Mouse (Mus musculus): Measurements from ENCODE around the gene Cnn1. TPM values are rescaled to one million over a fixed set of nuclear protein-coding genes. Genes with fewer than 3 reads are reported as not detected.

Cnn1 gene
- polyA plus RNA-seq, 1 experiment from 2014 or later: 0.76 TPM

- H3K9ac ChIP-seq: peak overlapping the region; percentile 68
- 0 out of 2 replicates have a peak, but pooled peaks have one; percentile 38 for ATAC-seq (ENCODE audit: insufficient number of reproducible peaks, insufficient read depth, low FRiP score, low TSS enrichment, low read depth)
- H3K27me3 ChIP-seq: peaks cover 31% of the 10 kb centered on the region
- peak overlapping the region; percentile 44 for H3K4me3 ChIP-seq
- H3K4me1 ChIP-seq: peaks cover 12% of the 10 kb centered on the region
- H3K27ac ChIP-seq: no peak overlapping the region
- no peaks in the 10 kb centered on the region for H3K9me3 ChIP-seq
- peak overlapping the region; percentile 79 for H3K4me2 ChIP-seq
- 1% methylated on average over 35 of the region's 35 CpGs for WGBS
- H3K36me3 ChIP-seq: no peaks in the 10 kb centered on the region
Observed at GRCm38 (mm10) chr9:22131226-22131981, 32.4 kb downstream of the Cnn1 start.

- WGBS: 49% methylated on average over 11 of the region's 11 CpGs
- H3K9ac ChIP-seq: peak overlapping the region; percentile 68; the same call in 1 of the 2 replicates
- H3K9me3 ChIP-seq: no peaks in the 10 kb centered on the region
- peak overlapping the region; percentile 44 for H3K4me3 ChIP-seq
- peak overlapping the region; percentile 79 for H3K4me2 ChIP-seq
- H3K27me3 ChIP-seq: peaks cover 35% of the 10 kb centered on the region
- no peaks in the 10 kb centered on the region for H3K36me3 ChIP-seq
- ATAC-seq (ENCODE audit: insufficient number of reproducible peaks, insufficient read depth, low FRiP score, low TSS enrichment, low read depth): no peak
- H3K27ac ChIP-seq: no peak overlapping the region
- H3K4me1 ChIP-seq: peaks cover 12% of the 10 kb centered on the region
Observed at GRCm38 (mm10) chr9:22132220-22132619, 33.2 kb downstream of the Cnn1 start.

DNA sequence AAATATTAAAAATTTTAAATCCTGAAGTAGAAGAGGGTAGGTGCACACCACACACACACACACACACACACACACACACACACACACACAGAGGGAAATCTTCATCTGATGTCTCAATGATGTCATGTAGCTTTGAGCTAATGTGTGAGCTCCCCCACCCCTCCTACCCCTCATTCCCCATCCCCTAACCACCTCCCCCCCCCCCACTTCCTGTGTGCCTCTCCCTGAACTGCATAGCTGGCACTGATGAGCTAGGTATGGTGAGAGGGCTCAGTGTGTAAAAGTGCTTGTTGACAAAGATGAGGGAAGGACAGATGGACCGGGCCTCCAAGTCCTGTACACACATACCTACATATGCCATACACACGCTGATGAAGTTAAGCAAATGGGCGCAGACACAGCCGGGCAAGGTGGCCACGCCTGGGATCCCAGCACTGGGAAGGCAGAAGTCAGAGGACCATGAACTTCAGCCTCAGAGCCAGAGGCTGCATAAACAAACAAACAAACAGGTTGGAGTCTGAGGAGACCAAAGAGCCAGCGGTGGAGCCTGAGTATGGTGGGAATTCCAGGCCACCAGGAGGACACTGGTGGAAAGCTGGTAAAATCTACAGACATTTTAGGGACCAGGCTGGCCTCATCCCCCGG is 35.4 kb downstream of the Cnn1 start:
- Histone ChIP-seq H3K27ac (no peak overlapping the region), H3K4me3 (no peak overlapping the region), H3K9ac (no peak overlapping the region), H3K4me1 (peaks cover 12% of the 10 kb centered on the region), H3K9me3 (no peaks in the 10 kb centered on the region), H3K4me2 (no peak overlapping the region), H3K27me3 (peaks cover 37% of the 10 kb centered on the region), H3K36me3 (no peaks in the 10 kb centered on the region)
- 82% methylated on average over 7 of the region's 7 CpGs for WGBS
- no peak for ATAC-seq (ENCODE audit: insufficient number of reproducible peaks, insufficient read depth, low FRiP score, low TSS enrichment, low read depth)

- Histone ChIP-seq H3K4me2 (no peak overlapping the region), H3K4me3 (no peak overlapping the region), H3K4me1 (peaks cover 12% of the 10 kb centered on the region), H3K9me3 (no peaks in the 10 kb centered on the region), H3K27me3 (peaks cover 30% of the 10 kb centered on the region), H3K27ac (no peak overlapping the region), H3K36me3 (no peaks in the 10 kb centered on the region), H3K9ac (no peak overlapping the region)
- no peak for ATAC-seq (ENCODE audit: insufficient number of reproducible peaks, insufficient read depth, low FRiP score, low TSS enrichment, low read depth)
- 76% methylated on average over 9 of the region's 9 CpGs for WGBS
Observed at GRCm38 (mm10) chr9:22134988-22135643, 36.1 kb downstream of the Cnn1 start.

DNA sequence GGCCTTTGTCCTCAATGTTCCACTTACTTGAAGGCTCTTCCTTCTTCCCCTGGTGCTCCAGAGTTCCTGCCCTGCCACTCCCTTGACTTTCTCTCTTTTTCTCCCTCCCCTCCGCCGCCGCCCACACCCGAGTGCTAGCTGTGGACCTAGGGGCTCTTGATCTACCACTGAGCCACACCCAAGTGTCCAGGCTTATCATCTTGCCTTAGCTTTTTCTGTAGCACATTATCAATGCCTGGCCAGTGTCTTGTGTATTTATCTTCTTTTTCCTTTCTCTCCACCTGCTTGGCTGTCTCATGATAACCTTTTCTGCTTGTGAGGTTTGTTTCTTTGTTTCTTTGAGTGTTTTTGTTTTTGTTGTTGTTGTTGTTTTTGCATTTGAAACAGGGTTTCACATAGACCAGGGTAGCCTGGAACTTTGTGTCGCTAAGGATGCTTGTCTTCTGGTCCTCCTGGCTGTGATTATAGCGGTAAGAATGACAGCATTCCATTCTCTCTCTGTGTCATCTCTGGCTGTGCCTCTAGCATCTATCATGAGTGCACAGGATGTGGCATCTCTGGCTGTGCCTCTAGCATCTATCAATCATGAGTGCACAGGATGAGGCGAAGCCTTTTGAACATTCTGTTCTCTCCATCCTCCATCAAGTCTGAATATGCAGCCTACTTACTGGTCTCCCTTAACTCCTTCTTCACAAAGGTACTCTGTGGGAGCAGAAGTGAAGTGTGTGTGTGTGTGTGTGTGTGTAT is 36.8 kb downstream of the Cnn1 start, which contains the start of gene Acp5:
TSS of gene Acp5 (minus strand) at position 68 of the 747 bp plus-strand sequence.
- no peaks in the 10 kb centered on the region for H3K9me3 ChIP-seq
- WGBS: 70% methylated on average over 7 of the region's 7 CpGs
- no peak for ATAC-seq (ENCODE audit: insufficient number of reproducible peaks, insufficient read depth, low FRiP score, low TSS enrichment, low read depth)
- H3K9ac ChIP-seq: no peak within 1 kb of the TSS
- H3K27ac ChIP-seq: no peak within 1 kb of the TSS
- H3K4me1 ChIP-seq: peaks cover 12% of the 10 kb centered on the region
- peaks cover 25% of the 10 kb centered on the region for H3K27me3 ChIP-seq
- H3K36me3 ChIP-seq: no peaks in the 10 kb centered on the region
- no peak within 1 kb of the TSS for H3K4me2 ChIP-seq
- no peak within 1 kb of the TSS for H3K4me3 ChIP-seq

- Histone ChIP-seq H3K9me3 (no peaks in the 10 kb centered on the region), H3K36me3 (no peaks in the 10 kb centered on the region), H3K9ac (no peak overlapping the region), H3K4me3 (no peak overlapping the region), H3K27ac (no peak overlapping the region), H3K27me3 (peaks cover 16% of the 10 kb centered on the region), H3K4me1 (peaks cover 1% of the 10 kb centered on the region), H3K4me2 (no peak overlapping the region)
- WGBS: 18% methylated on average over 23 of the region's 23 CpGs
- ATAC-seq (ENCODE audit: insufficient number of reproducible peaks, insufficient read depth, low FRiP score, low TSS enrichment, low read depth): no peak
Observed at GRCm38 (mm10) chr9:22136765-22137547, 37.9 kb downstream of the Cnn1 start.

DNA sequence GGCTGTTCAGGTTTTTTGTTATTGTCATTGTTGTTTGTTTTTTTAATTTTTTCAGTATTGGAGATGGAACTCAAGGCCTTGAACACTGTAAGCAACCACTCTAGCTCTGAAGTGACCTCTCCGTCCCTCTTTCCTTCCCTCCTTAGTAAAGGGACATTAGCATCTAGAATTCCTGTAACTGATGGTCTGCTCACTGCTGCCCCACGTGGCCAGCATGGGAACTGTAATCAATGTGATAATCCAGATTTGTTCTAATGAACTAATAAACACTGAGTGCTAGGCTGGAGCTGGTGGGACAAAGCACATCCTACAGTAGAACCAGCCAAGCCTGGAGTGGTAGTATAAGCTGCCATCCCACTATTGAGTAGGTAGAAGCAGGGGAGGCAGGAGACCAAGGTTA is 39.5 kb downstream of the Cnn1 start:
- 26% methylated on average over 2 of the region's 2 CpGs for WGBS
- H3K27ac ChIP-seq: no peak overlapping the region
- no peak overlapping the region for H3K9ac ChIP-seq
- no peak for ATAC-seq (ENCODE audit: insufficient number of reproducible peaks, insufficient read depth, low FRiP score, low TSS enrichment, low read depth)
- no peaks in the 10 kb centered on the region for H3K9me3 ChIP-seq
- no peak overlapping the region for H3K4me2 ChIP-seq
- no peaks in the 10 kb centered on the region for H3K4me1 ChIP-seq
- H3K27me3 ChIP-seq: peaks cover 12% of the 10 kb centered on the region
- H3K4me3 ChIP-seq: no peak overlapping the region
- no peaks in the 10 kb centered on the region for H3K36me3 ChIP-seq

GRCm38 (mm10) chr9:22139746-22140145 is 40.7 kb downstream of the Cnn1 start:
- no peak for ATAC-seq (ENCODE audit: insufficient number of reproducible peaks, insufficient read depth, low FRiP score, low TSS enrichment, low read depth)
- Histone ChIP-seq H3K4me3 (no peak overlapping the region), H3K4me1 (no peaks in the 10 kb centered on the region), H3K9ac (no peak overlapping the region), H3K9me3 (no peaks in the 10 kb centered on the region), H3K27me3 (peaks cover 12% of the 10 kb centered on the region), H3K36me3 (no peaks in the 10 kb centered on the region), H3K4me2 (no peak overlapping the region), H3K27ac (no peak overlapping the region)
- 90% methylated on average over 5 of the region's 5 CpGs for WGBS

DNA sequence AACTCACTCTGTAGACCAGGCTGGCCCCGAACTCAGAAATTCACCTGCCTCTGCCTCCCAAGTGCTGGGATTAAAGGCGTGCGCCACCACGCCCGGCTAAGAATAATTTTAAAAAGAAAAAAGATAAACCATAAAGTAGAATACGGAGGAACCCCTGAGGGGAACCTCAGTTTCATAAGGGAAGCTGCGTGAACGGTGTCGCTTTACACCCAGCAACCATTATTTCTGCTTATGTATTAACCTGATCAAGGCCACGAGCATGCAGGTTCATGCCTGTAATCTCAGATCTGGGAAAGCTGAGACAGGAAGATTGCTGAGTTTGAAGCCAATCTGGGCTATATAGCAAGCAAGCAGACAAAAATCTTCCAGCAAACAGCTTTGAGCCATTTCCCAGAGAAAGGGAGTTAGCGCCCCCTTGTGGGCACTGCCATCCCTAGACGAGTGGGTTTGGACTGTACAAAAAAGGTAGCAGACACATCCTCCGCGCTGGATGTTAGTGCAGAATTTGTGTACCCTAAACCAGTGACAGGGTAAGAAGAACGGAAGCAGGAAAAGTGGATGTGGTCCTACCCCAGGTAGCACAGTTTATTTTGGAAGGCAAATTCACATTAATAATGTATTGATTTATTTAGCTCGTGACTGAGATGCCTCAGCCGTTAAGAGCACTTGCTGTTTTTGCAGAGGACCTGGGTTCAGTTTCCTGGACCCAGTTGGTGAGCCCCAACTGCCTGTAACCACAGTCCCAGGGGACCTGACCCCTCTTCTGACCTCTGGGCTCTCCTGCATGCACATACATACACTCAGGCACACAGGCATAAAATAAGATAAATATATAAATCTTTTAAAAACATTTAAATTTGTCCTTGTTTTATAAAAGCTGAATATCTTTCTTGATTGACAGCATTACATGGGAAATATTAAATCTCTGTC is 44.4 kb downstream of the Cnn1 start:
- Histone ChIP-seq H3K9me3 (0 out of 2 replicates have a peak, but pooled peaks cover 3% of the 10 kb centered on the region), H3K36me3 (no peaks in the 10 kb centered on the region), H3K4me1 (no peaks in the 10 kb centered on the region), H3K4me3 (no peak overlapping the region), H3K27me3 (no peaks in the 10 kb centered on the region), H3K27ac (no peak overlapping the region), H3K9ac (no peak overlapping the region), H3K4me2 (no peak overlapping the region)
- WGBS: 54% methylated on average over 17 of the region's 17 CpGs
- ATAC-seq (ENCODE audit: insufficient number of reproducible peaks, insufficient read depth, low FRiP score, low TSS enrichment, low read depth): no peak

Data from embryonic facial prominence, embryonic 13.5 days (tissue).